Comparison of ENCODE assay signal across 29 mouse cellular contexts in genomic region chr6:48637811-48638500, GRCm38 (mm10). TPM values are rescaled to one million over a fixed set of nuclear protein-coding genes. Genes with fewer than 3 reads are reported as not detected.
A peak's percentile ranks its signal among the peaks of the same experiment; 100 is the strongest.
DNase-seq lines count a peak whose midpoint lies in the region; ATAC-seq lines count a peak whose summit lies in the region.
"Had no signal": no experiment of that assay in that cellular context is flagged by ENCODE, and none has a peak within 500 bp of the region (broad histone marks: within the 10 kb centered on the region; RNA-seq: fewer than 3 reads in every experiment).

No protein-coding gene starts in this region.

- 67% methylated on average over 6 of the region's 6 CpGs for WGBS in heart, embryonic 10.5 days
- 67% methylated on average over 6 of the region's 6 CpGs for WGBS in neural tube, embryonic 15.5 days
- 78% methylated on average over 6 of the region's 6 CpGs for WGBS in limb, embryonic 10.5 days

- H3K4me3 ChIP-seq in heart, embryonic 10.5 days, result no peak overlapping the region
- H3K4me3 ChIP-seq in neural tube, embryonic 15.5 days (replicated peaks), result no peak overlapping the region
- no peak overlapping the region for H3K4me3 ChIP-seq in limb, embryonic 10.5 days
- H3K4me3 ChIP-seq: forebrain, embryonic 10.5 days; forebrain, embryonic 13.5 days; heart, embryonic 12.5 days; heart, embryonic 15.5 days; hindbrain, embryonic 10.5 days; hindbrain, embryonic 13.5 days had no signal

- peak; percentile 96 for DNase-seq in heart, adult 11 months
- DNase-seq in heart, embryonic 10.5 days (ENCODE audit: low spot score), result no peak
- peak; percentile 6 for DNase-seq in neural tube, embryonic 10.5 days (ENCODE audit: extremely low spot score, low spot score)
- DNase-seq in limb, embryonic 10.5 days (ENCODE audit: low spot score), result no peak
- no peak for DNase-seq in embryo, embryonic 9.5 days (ENCODE audit: extremely low spot score)
- DNase-seq: adrenal gland, adult 8-10 months; adrenal gland, postnatal 25 days; cerebellum, adult 11-12 months; cerebellum, adult 8-10 months; cerebellum, postnatal 10 days; cerebellum, postnatal 36 days; embryo, embryonic 11 days; gastrocnemius, postnatal 10 days; gastrocnemius, postnatal 36 days; heart, postnatal 10 days; heart, postnatal 36 days had no signal

- ATAC-seq in neural tube, embryonic 15.5 days (ENCODE audit: low FRiP score), result no peak
- ATAC-seq: activated CD4-positive, CD25-positive, alpha-beta regulatory T cell, adult 4 months; forebrain, embryonic 13.5 days; forebrain, embryonic 16.5 days; hindbrain, embryonic 16.5 days had no signal

- H3K4me1 ChIP-seq in heart, embryonic 10.5 days, result peaks cover 10% of the 10 kb centered on the region
- no peaks in the 10 kb centered on the region for H3K4me1 ChIP-seq in neural tube, embryonic 15.5 days
- H3K4me1 ChIP-seq in limb, embryonic 10.5 days, result peaks cover 18% of the 10 kb centered on the region
- H3K4me1 ChIP-seq: forebrain, embryonic 13.5 days; hindbrain, embryonic 13.5 days had no signal

- H3K27me3 ChIP-seq in heart, embryonic 10.5 days (ENCODE audit: insufficient read depth, poor library complexity, severe bottlenecking), result peaks cover 3% of the 10 kb centered on the region; the same call in 1 of the 2 replicates
- no peaks in the 10 kb centered on the region for H3K27me3 ChIP-seq in neural tube, embryonic 15.5 days (replicated peaks)
- 0 out of 2 replicates have a peak, but pooled peaks cover 4% of the 10 kb centered on the region for H3K27me3 ChIP-seq in limb, embryonic 10.5 days (ENCODE audit: low read depth, poor library complexity, severe bottlenecking)
- H3K27me3 ChIP-seq: forebrain, embryonic 13.5 days; heart, embryonic 12.5 days; heart, embryonic 15.5 days; hindbrain, embryonic 13.5 days had no signal

- H3K36me3 ChIP-seq in heart, embryonic 10.5 days, result no peaks in the 10 kb centered on the region
- no peaks in the 10 kb centered on the region for H3K36me3 ChIP-seq in neural tube, embryonic 15.5 days
- H3K36me3 ChIP-seq in limb, embryonic 10.5 days, result no peaks in the 10 kb centered on the region
- H3K36me3 ChIP-seq: forebrain, embryonic 10.5 days; heart, embryonic 12.5 days; heart, embryonic 15.5 days; hindbrain, embryonic 10.5 days; hindbrain, embryonic 13.5 days had no signal

- no peak overlapping the region for H3K27ac ChIP-seq in heart, embryonic 10.5 days
- no peak overlapping the region for H3K27ac ChIP-seq in neural tube, embryonic 15.5 days (replicated peaks)
- peak overlapping the region; percentile 23; the same call in 1 of the 2 replicates for H3K27ac ChIP-seq in limb, embryonic 10.5 days
- H3K27ac ChIP-seq: forebrain, embryonic 10.5 days; forebrain, embryonic 13.5 days; heart, embryonic 15.5 days; hindbrain, embryonic 10.5 days; hindbrain, embryonic 13.5 days had no signal

- H3K4me2 ChIP-seq in neural tube, embryonic 15.5 days, result no peak overlapping the region
- H3K4me2 ChIP-seq: forebrain, embryonic 13.5 days; heart, embryonic 12.5 days; heart, embryonic 15.5 days; hindbrain, embryonic 13.5 days had no signal

- no peak overlapping the region for H3K9ac ChIP-seq in neural tube, embryonic 15.5 days (replicated peaks)
- H3K9ac ChIP-seq: forebrain, embryonic 13.5 days; heart, embryonic 12.5 days; heart, embryonic 15.5 days; hindbrain, embryonic 13.5 days had no signal

- no peaks in the 10 kb centered on the region for H3K9me3 ChIP-seq in heart, embryonic 10.5 days
- H3K9me3 ChIP-seq in neural tube, embryonic 15.5 days (replicated peaks), result no peaks in the 10 kb centered on the region
- H3K9me3 ChIP-seq in limb, embryonic 10.5 days (replicated peaks), result no peaks in the 10 kb centered on the region
- H3K9me3 ChIP-seq: forebrain, embryonic 10.5 days; forebrain, embryonic 13.5 days; heart, embryonic 12.5 days; heart, embryonic 15.5 days; hindbrain, embryonic 10.5 days; hindbrain, embryonic 13.5 days had no signal

RNA-seq across cellular contexts. Expression of gene Gimap8, which starts 9.1 kb away (rescaled TPM):
- polyA plus RNA-seq in heart, embryonic 10.5 days (2016; fragmentation: Nextera tagmentation; extraction: Ambion mirVana), result 0.70 and 0.87 TPM in 2 replicates
- polyA plus RNA-seq in neural tube, embryonic 15.5 days (2015; fragmentation: Nextera tagmentation; extraction: Ambion mirVana), result 0.73 and 1.4 TPM in 2 replicates
- 0.35 TPM in 2 replicates for polyA plus RNA-seq in limb, embryonic 10.5 days (2016; fragmentation: Nextera tagmentation; extraction: Ambion mirVana)

RNA-seq across cellular contexts. Expression of gene AI854703, which starts 11.4 kb away (rescaled TPM):
- 0.90 and 1.6 TPM in 2 replicates for polyA plus RNA-seq in heart, embryonic 10.5 days (2016; fragmentation: Nextera tagmentation; extraction: Ambion mirVana)
- 30.5 and 31.4 TPM in 2 replicates for polyA plus RNA-seq in neural tube, embryonic 15.5 days (2015; fragmentation: Nextera tagmentation; extraction: Ambion mirVana)
- polyA plus RNA-seq in limb, embryonic 10.5 days (2016; fragmentation: Nextera tagmentation; extraction: Ambion mirVana), result 1.1 and 1.3 TPM in 2 replicates

RNA-seq across cellular contexts. Expression of gene Zfp775, which starts 36.1 kb away (rescaled TPM):
- 7.7 and 8.9 TPM in 2 replicates for polyA plus RNA-seq in heart, embryonic 10.5 days (2016; fragmentation: Nextera tagmentation; extraction: Ambion mirVana)
- polyA plus RNA-seq in neural tube, embryonic 15.5 days (2015; fragmentation: Nextera tagmentation; extraction: Ambion mirVana), result 12.8 and 13.0 TPM in 2 replicates
- polyA plus RNA-seq in limb, embryonic 10.5 days (2016; fragmentation: Nextera tagmentation; extraction: Ambion mirVana), result 7.7 and 10.6 TPM in 2 replicates

RNA-seq across cellular contexts. Expression of gene Gimap9, which starts 38.0 kb away (rescaled TPM):
- polyA plus RNA-seq in heart, embryonic 10.5 days (2016; fragmentation: Nextera tagmentation; extraction: Ambion mirVana), result 7.4 and 8.7 TPM in 2 replicates
- polyA plus RNA-seq in neural tube, embryonic 15.5 days (2015; fragmentation: Nextera tagmentation; extraction: Ambion mirVana), result 1.9 and 11.8 TPM in 2 replicates
- polyA plus RNA-seq in limb, embryonic 10.5 days (2016; fragmentation: Nextera tagmentation; extraction: Ambion mirVana), result 3.9 and 4.1 TPM in 2 replicates

RNA-seq across cellular contexts. Expression of gene Gm44965, which starts 44.2 kb away (rescaled TPM):
- polyA plus RNA-seq in heart, embryonic 10.5 days (2016; fragmentation: Nextera tagmentation; extraction: Ambion mirVana), result 0.49 TPM in 1 of 2 replicates, not detected in the other
- not detected in 2 replicates for polyA plus RNA-seq in neural tube, embryonic 15.5 days (2015; fragmentation: Nextera tagmentation; extraction: Ambion mirVana)
- not detected in 2 replicates for polyA plus RNA-seq in limb, embryonic 10.5 days (2016; fragmentation: Nextera tagmentation; extraction: Ambion mirVana)
- polyA plus RNA-seq: activated CD4-positive, CD25-positive, alpha-beta regulatory T cell, adult 4 months; brain, embryonic 14.5 days; embryonic facial prominence, embryonic 11.5 days; embryonic facial prominence, embryonic 14.5 days; forebrain, embryonic 13.5 days; forebrain, embryonic 16.5 days; heart, embryonic 12.5 days; heart, embryonic 15.5 days; hindbrain, embryonic 13.5 days; hindbrain, embryonic 16.5 days had no signal

Comparison
In these comparisons a context has a peak if more than half of its experiments do, and no peak if none do; other contexts are left out.
1. DNase-seq: peak in heart, adult 11 months (single experiment) and neural tube, embryonic 10.5 days (single experiment); none in heart, embryonic 10.5 days (single experiment), limb, embryonic 10.5 days (single experiment) and embryo, embryonic 9.5 days (single experiment).
2. RNA of gene AI854703, which starts 11.4 kb away (polyA plus RNA-seq): 30.5 to 31.4 TPM in neural tube, embryonic 15.5 days; 1.1 to 1.3 TPM in limb, embryonic 10.5 days and 0.90 to 1.6 TPM in heart, embryonic 10.5 days; every median in the first group is over 10 times any median in the second.